Mouse (Mus musculus) heart, embryonic 10.5 days (tissue): ENCODE results near the gene Crcp. TPM values are rescaled to one million over a fixed set of nuclear protein-coding genes. Genes with fewer than 3 reads are reported as not detected.

ENCODE experiments used
- DNase-seq: peaks from one replicate; pipeline ENCODE4 v3.0.0-alpha.2; 2017; ENCODE audit warnings: low spot score
- H3K27ac ChIP-seq: fragments of 300-500 bp; sonication (generic); 2 replicates; pipeline ENCODE4 v1.5.1; 2016; ENCODE audit warnings: mild to moderate bottlenecking
- H3K27me3 ChIP-seq: fragments of 300-500 bp; sonication (generic); 2 replicates; pipeline ENCODE4 v1.6.1; 2016; ENCODE audit warnings: mild to moderate bottlenecking; ENCODE audit not compliant: poor library complexity, insufficient read depth, severe bottlenecking
- H3K36me3 ChIP-seq: fragments of 300-500 bp; sonication (generic); 2 replicates; pipeline ENCODE4 v1.6.1; 2016; ENCODE audit warnings: mild to moderate bottlenecking, moderate library complexity
- H3K4me1 ChIP-seq: fragments of 300-500 bp; sonication (generic); 2 replicates; pipeline ENCODE4 v1.6.1; 2016; ENCODE audit warnings: mild to moderate bottlenecking
- H3K4me3 ChIP-seq: fragments of 300-500 bp; sonication (generic); 2 replicates; pipeline ENCODE4 v1.5.1; 2016; ENCODE audit warnings: mild to moderate bottlenecking, moderate library complexity
- H3K9me3 ChIP-seq: fragments of 300-500 bp; sonication (generic); 2 replicates; pipeline ENCODE4 v1.6.1; 2016; ENCODE audit warnings: mild to moderate bottlenecking, moderate library complexity
- WGBS: fragments of 180-500 bp; shearing (Covaris S2); methylation state at CpG from one replicate; pipeline ENCODE4 v1.1.7; 2016; 5-methylcytosine and 5-hydroxymethylcytosine counted together
- polyA plus RNA-seq: library from polyadenylated mRNA; unstranded; fragments of >200 nt; fragmentation: Nextera tagmentation; extraction: Ambion mirVana; gene quantifications from 2 replicates; pipeline ENCODE4 v1.2.1, GENCODE M21; 2016

The Crcp gene
- polyA plus RNA-seq, 1 experiment from 2014 or later: 39.9 TPM

DNA sequence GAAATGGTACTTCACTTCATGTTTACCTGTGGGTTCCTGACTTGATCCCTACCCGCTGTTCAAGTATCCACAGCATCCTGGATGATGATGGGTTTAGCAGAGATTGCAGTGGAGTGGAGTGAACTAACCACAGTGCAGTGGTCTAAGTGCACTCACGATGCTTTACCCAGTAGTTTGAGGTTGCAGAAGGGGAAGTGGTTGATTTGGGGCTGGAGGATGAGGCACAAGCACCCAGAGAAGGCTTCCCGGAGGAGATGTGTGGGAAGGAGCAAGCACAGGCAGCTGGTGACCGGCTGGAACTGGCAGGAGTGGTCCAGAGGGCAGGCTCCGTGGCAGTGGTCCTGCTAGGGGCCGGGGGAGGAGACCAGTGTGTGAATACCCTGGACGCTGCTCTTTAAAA is 60.1 kb downstream of the Crcp start:
- WGBS: 76% methylated on average over 7 of the region's 7 CpGs
- Histone ChIP-seq H3K27ac (no peak overlapping the region), H3K9me3 (no peaks in the 10 kb centered on the region), H3K27me3 (no peaks in the 10 kb centered on the region; the same call in 1 of the 2 replicates), H3K36me3 (peaks cover 12% of the 10 kb centered on the region; the same call in 1 of the 2 replicates), H3K4me1 (peaks cover 6% of the 10 kb centered on the region; the same call in 1 of the 2 replicates), H3K4me3 (no peak overlapping the region)
- no peak for DNase-seq

- DNase-seq: peak; percentile 53
- Histone ChIP-seq H3K4me1 (peaks cover 6% of the 10 kb centered on the region; the same call in 1 of the 2 replicates), H3K4me3 (no peak overlapping the region), H3K27ac (no peak overlapping the region), H3K9me3 (no peaks in the 10 kb centered on the region), H3K36me3 (peaks cover 12% of the 10 kb centered on the region; the same call in 1 of the 2 replicates), H3K27me3 (no peaks in the 10 kb centered on the region; the same call in 1 of the 2 replicates)
- 80% methylated on average over 18 of the region's 18 CpGs for WGBS
These were observed 60.7 kb downstream of the Crcp start for GRCm38 (mm10) chr5:130089626-130090393.

DNA sequence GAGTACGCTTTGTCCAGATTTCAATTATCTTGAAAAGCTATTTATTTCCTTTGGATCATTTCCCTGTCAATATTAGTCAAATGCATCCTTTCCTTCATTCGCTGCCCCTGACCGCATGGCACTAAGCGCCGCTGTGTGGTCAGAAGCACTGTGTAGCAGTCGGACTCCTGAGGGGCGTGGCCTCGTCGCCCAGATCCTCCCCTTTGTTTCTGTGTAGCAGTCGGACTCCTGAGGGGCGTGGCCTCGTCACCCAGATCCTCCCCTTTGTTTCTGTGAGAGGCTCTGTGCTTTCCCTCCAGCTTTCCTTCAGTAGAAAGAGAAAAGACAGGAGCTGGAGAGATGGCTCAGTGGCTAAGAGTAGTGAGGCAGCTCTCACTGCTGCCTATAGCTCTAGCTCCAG is 67.7 kb downstream of the Crcp start:
- Histone ChIP-seq H3K9me3 (no peaks in the 10 kb centered on the region), H3K36me3 (peaks cover under 1% of the 10 kb centered on the region; the same call in 1 of the 2 replicates), H3K27me3 (no peaks in the 10 kb centered on the region), H3K4me3 (no peak overlapping the region), H3K4me1 (peaks cover 16% of the 10 kb centered on the region), H3K27ac (no peak overlapping the region)
- DNase-seq: peak; percentile 82
- 57% methylated on average over 12 of the region's 12 CpGs for WGBS

DNA sequence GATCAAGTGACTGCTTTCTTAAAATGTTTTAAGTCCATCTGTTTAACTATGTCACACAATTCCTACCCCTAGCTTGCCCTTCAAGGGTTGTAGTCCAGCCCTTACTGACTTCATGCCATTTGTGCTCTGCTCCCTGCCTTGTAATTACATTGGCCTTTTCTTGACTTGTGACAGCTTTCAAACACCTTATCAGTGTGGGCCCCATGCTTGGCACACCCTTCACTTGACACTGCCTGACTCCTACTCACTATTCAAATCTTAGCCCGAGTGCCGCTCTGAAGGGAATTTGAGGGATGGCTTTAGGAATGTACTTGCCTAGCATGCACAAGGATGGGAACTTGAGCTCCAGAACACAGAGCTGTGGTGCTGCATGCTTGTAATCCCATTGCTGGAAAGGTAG is 68.7 kb downstream of the Crcp start:
- Histone ChIP-seq H3K27ac (peak overlapping the region; percentile 29; the same call in 1 of the 2 replicates), H3K9me3 (no peaks in the 10 kb centered on the region), H3K36me3 (peaks cover 11% of the 10 kb centered on the region), H3K4me1 (peaks cover 16% of the 10 kb centered on the region), H3K27me3 (no peaks in the 10 kb centered on the region), H3K4me3 (no peak overlapping the region)
- 33% methylated on average over 2 of the region's 2 CpGs for WGBS
- peak; percentile 82 for DNase-seq

- Histone ChIP-seq H3K27me3 (no peaks in the 10 kb centered on the region), H3K4me1 (peaks cover 15% of the 10 kb centered on the region), H3K4me3 (no peak overlapping the region), H3K27ac (no peak overlapping the region), H3K9me3 (no peaks in the 10 kb centered on the region), H3K36me3 (peaks cover 19% of the 10 kb centered on the region)
- WGBS: 95% methylated on average over 17 of the region's 17 CpGs
- no peak for DNase-seq
These were observed 72.6 kb downstream of the Crcp start for GRCm38 (mm10) chr5:130101724-130102123.

DNA sequence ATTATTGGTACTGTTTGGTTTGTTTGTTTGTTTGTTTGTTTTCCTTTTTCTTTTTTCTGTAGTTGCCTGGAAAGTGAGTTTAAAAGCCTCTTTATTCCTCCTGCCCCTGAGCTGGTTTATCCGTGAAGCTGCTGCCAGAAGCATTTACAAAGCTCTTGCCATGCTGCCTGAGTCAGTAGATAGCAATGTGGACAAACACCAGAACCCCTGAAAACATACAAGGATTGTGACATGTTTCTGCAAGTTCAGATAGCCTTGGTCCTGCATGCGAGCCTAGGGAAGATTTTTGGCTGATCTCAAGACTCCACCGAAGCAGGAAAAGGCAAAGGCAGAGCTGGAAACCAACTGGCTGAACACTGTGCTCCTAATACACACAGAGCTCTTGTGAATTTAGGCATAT is 80.3 kb downstream of the Crcp start:
- peaks cover 14% of the 10 kb centered on the region for H3K36me3 ChIP-seq
- DNase-seq: no peak
- no peaks in the 10 kb centered on the region for H3K4me1 ChIP-seq
- WGBS: 58% methylated on average over 3 of the region's 3 CpGs
- no peak overlapping the region for H3K27ac ChIP-seq
- H3K27me3 ChIP-seq: no peaks in the 10 kb centered on the region
- no peak overlapping the region for H3K4me3 ChIP-seq
- H3K9me3 ChIP-seq: no peaks in the 10 kb centered on the region

Other genes with a start within 250 kb of the Crcp start
- 36.3 and 55.4 TPM in 2 replicates for gene Psph, start 241.8 kb upstream of the Crcp start, polyA plus RNA-seq
- 38.9 and 47.7 TPM in 2 replicates for gene Sumf2, start 182.3 kb upstream of the Crcp start, polyA plus RNA-seq
- gene Chchd2, start 141.8 kb upstream of the Crcp start, polyA plus RNA-seq: 962 and 1,044 TPM in 2 replicates
- 4.2 and 5.4 TPM in 2 replicates for gene Zbed5, start 133.6 kb upstream of the Crcp start, polyA plus RNA-seq
- 0.48 and 0.53 TPM in 2 replicates for gene Phkg1, start 130.7 kb upstream of the Crcp start, polyA plus RNA-seq
- gene Nupr1l, start 120.8 kb upstream of the Crcp start, polyA plus RNA-seq: 1.8 and 2.4 TPM in 2 replicates
- 18.3 and 25.8 TPM in 2 replicates for gene Vkorc1l1, start 87.3 kb upstream of the Crcp start, polyA plus RNA-seq
- gene Gusb, start 26.2 kb upstream of the Crcp start, polyA plus RNA-seq: 47.3 and 56.8 TPM in 2 replicates
- 25.1 and 35.9 TPM in 2 replicates for gene Asl, start within 50 bp of the Crcp start, polyA plus RNA-seq
- gene Tpst1, start 44.0 kb downstream of the Crcp start, polyA plus RNA-seq: 27.2 and 44.6 TPM in 2 replicates
- gene Kctd7, start 115.6 kb downstream of the Crcp start, polyA plus RNA-seq: 4.4 and 4.8 TPM in 2 replicates
- 21.2 and 25.5 TPM in 2 replicates for gene Rabgef1, start 142.5 kb downstream of the Crcp start, polyA plus RNA-seq
- gene Tmem248, start 187.8 kb downstream of the Crcp start, polyA plus RNA-seq: 30.9 and 35.7 TPM in 2 replicates
- 64.9 and 74.8 TPM in 2 replicates for gene Sbds, start 226.2 kb downstream of the Crcp start, polyA plus RNA-seq
- 25.2 and 26.1 TPM in 2 replicates for gene Tyw1, start 226.3 kb downstream of the Crcp start, polyA plus RNA-seq